Mouse (Mus musculus) liver, embryonic 16.5 days (tissue): Measurements from ENCODE around the gene Rcan3. TPM values are rescaled to one million over a fixed set of nuclear protein-coding genes. Genes with fewer than 3 reads are reported as not detected.
A peak's percentile ranks its signal among the peaks of the same experiment; 100 is the strongest.

ENCODE experiments used
- ATAC-seq: fragments of 200-750 bp; cut with Nextera tagmentation; 2 replicates; pipeline ENCODE4 v1.8.0; 2017; ENCODE audit warnings: low read depth, mild to moderate bottlenecking, moderate number of reproducible peaks, moderate library complexity
- H3K27ac ChIP-seq: fragments of 300-500 bp; sonication (generic); 2 replicates; pipeline ENCODE4 v1.5.1; 2014; ENCODE audit warnings: mild to moderate bottlenecking, low read length
- H3K27me3 ChIP-seq: fragments of 300-500 bp; sonication (generic); 2 replicates; pipeline ENCODE4 v1.6.1; 2014; ENCODE audit warnings: low read depth, low read length, mixed read lengths; ENCODE audit not compliant: control insufficient read depth, insufficient read depth
- H3K36me3 ChIP-seq: fragments of 300-500 bp; sonication (generic); 2 replicates; pipeline ENCODE4 v1.6.1; 2014; ENCODE audit warnings: mild to moderate bottlenecking; ENCODE audit not compliant: control insufficient read depth, insufficient read depth
- H3K4me1 ChIP-seq: fragments of 300-500 bp; sonication (generic); 2 replicates; pipeline ENCODE4 v1.6.1; 2014; ENCODE audit warnings: low read depth, low read length, mixed read lengths; ENCODE audit not compliant: control insufficient read depth
- H3K4me2 ChIP-seq: fragments of 300-500 bp; sonication (generic); 2 replicates; pipeline ENCODE4 v1.6.1; 2014; ENCODE audit warnings: low read depth, low read length, mixed read lengths
- H3K4me3 ChIP-seq: fragments of 300-500 bp; sonication (generic); 2 replicates; pipeline ENCODE4 v1.5.1; 2014; ENCODE audit warnings: low read depth, mild to moderate bottlenecking, low read length
- H3K9ac ChIP-seq: fragments of 300-500 bp; sonication (generic); 2 replicates; pipeline ENCODE4 v1.6.1; 2014; ENCODE audit warnings: low read depth, low read length
- H3K9me3 ChIP-seq: fragments of 300-500 bp; sonication (generic); replicated peaks from 2 replicates; pipeline ENCODE4 v1.6.1; 2016; ENCODE audit warnings: low read length; ENCODE audit not compliant: control insufficient read depth
- WGBS: fragments of 180-500 bp; shearing (Covaris S2); extraction: QIAGEN DNeasy Blood & Tissue Kit; methylation state at CpG from one replicate; pipeline ENCODE4 v1.1.7; 2014; ENCODE audit not compliant: insufficient replicate concordance; 5-methylcytosine and 5-hydroxymethylcytosine counted together
- polyA plus RNA-seq: library from polyadenylated mRNA; unstranded; fragments of >200 nt; fragmentation: Nextera tagmentation; extraction: Ambion mirVana; gene quantifications from 2 replicates; pipeline ENCODE4 v1.2.1, GENCODE M21; 2015

Rcan3 gene
- polyA plus RNA-seq, 1 experiment from 2014 or later: 3.5 TPM

DNA sequence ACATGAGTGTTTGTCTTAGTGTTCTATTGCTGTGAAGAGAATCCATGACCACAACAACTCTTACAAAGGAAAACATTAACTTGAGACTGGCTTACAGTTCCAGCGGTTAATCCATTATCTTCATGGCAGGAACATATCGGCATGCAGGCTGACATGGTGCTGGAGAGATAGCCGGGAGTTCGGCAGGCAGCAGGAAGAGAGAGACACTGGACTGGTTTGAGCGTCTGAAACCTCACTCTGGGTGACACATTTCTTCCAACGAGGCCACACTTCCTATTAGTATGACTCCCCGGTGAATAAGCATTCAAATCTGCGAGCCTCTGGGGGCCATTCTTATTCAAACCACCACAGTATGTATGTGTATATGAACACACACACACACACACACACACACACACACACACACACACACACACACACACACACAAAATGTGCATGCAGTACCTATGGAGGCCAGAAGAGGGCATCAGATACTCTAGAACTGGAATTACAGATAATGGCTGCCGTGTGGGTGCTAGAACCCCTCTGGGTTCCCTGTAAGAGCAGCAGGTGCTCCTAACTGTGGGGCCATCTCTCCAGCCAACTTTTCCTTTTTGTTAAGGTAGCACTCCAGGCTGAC, 6.4 kb upstream of the Rcan3 start:
- ATAC-seq: peak; percentile 79
- peaks cover 21% of the 10 kb centered on the region for H3K4me1 ChIP-seq
- no peaks in the 10 kb centered on the region for H3K9me3 ChIP-seq
- H3K4me3 ChIP-seq: no peak overlapping the region
- H3K9ac ChIP-seq: 0 out of 2 replicates have a peak overlapping the region, but pooled peaks have one; percentile 11
- peak overlapping the region; percentile 94 for H3K27ac ChIP-seq
- 7% methylated on average over 9 of the region's 9 CpGs for WGBS
- H3K36me3 ChIP-seq: no peaks in the 10 kb centered on the region
- peak overlapping the region; percentile 65; the same call in 1 of the 2 replicates for H3K4me2 ChIP-seq
- H3K27me3 ChIP-seq: no peaks in the 10 kb centered on the region

DNA sequence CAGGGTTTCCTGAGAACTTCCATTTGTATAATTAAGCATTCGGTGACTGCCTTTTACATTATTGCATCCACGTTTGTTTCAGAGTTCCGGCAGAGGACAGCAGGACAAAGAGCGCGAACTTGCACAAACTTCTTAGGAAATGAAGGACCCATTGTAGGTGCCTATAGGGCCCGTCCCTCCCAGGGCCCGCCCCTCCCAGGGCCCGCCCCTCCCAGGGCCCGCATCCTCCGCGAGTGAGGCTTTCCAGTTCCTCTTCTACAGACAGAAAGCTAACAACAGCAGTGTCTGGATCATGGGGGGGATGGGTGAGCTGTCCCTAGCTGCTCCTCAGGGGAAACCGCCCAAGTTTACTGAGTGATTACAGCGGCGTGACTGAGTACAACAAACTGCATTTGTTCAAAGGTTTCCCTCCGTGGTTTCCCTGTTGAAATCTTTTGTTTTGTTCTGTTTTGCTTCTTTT, 5.6 kb upstream of the Rcan3 start:
- H3K4me3 ChIP-seq: peak overlapping the region; percentile 34
- peak overlapping the region; percentile 50 for H3K9ac ChIP-seq
- peaks cover 27% of the 10 kb centered on the region for H3K4me1 ChIP-seq

DNA sequence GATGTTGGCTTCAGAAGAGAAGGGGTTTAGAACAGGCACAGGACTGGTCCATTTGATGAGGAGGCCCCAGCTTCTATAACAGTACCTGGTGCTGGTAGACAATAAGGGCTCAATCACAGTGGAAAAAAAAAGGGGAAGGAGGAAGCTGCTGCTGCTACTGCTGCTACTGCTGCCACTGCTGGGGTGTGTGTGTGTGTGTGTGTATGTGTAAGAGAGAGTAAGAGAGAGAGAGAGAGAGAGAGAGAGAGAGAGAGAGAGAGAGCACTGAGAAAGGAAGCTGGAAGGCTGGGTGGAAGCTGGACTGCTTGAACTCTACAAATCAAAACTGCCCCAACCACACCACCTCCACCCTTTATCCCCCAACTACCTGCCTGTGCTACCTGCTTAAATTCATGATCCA, 4.3 kb upstream of the Rcan3 start:
- peaks cover 37% of the 10 kb centered on the region for H3K4me1 ChIP-seq
- H3K36me3 ChIP-seq: no peaks in the 10 kb centered on the region
- ATAC-seq: no peak
- H3K4me2 ChIP-seq: no peak overlapping the region
- H3K9me3 ChIP-seq: no peaks in the 10 kb centered on the region
- no peak overlapping the region for H3K9ac ChIP-seq
- H3K4me3 ChIP-seq: no peak overlapping the region
- no peak overlapping the region; the same call in 1 of the 2 replicates for H3K27ac ChIP-seq
- no peaks in the 10 kb centered on the region for H3K27me3 ChIP-seq

More for the DNA sequence above, 5.6 kb upstream of the Rcan3 start:
- H3K9me3 ChIP-seq: no peaks in the 10 kb centered on the region
- peak overlapping the region; percentile 65 for H3K4me2 ChIP-seq
- H3K27ac ChIP-seq: peak overlapping the region; percentile 94
- no peaks in the 10 kb centered on the region for H3K27me3 ChIP-seq
- no peaks in the 10 kb centered on the region for H3K36me3 ChIP-seq
- WGBS: under 1% methylated on average over 15 of the region's 15 CpGs
- ATAC-seq: peak; percentile 96

DNA sequence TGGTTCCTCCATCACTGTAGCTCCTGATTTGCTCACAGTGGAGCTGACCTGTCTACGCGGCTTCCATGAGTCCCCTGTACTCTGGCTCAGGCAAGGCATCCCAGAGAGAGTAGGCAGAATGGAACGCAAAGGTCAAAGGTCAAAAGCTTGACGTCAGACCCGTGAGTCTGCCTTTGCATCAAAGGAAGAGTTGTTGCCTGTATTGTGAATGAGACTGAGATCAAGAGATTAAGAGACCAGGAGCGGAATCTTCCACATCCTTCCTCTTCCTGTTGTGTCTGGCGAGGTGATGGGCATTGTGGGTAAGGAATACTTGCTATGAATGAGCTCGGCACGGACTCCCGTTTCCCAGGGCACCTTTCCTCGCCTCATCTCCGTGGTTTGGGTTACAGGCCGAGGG, 2.6 kb upstream of the Rcan3 start:
- Histone ChIP-seq H3K9ac (no peak overlapping the region), H3K27me3 (no peaks in the 10 kb centered on the region), H3K36me3 (no peaks in the 10 kb centered on the region), H3K27ac (no peak overlapping the region), H3K4me2 (no peak overlapping the region), H3K9me3 (no peaks in the 10 kb centered on the region), H3K4me1 (peaks cover 37% of the 10 kb centered on the region), H3K4me3 (no peak overlapping the region)
- 28% methylated on average over 13 of the region's 13 CpGs for WGBS
- no peak for ATAC-seq

DNA sequence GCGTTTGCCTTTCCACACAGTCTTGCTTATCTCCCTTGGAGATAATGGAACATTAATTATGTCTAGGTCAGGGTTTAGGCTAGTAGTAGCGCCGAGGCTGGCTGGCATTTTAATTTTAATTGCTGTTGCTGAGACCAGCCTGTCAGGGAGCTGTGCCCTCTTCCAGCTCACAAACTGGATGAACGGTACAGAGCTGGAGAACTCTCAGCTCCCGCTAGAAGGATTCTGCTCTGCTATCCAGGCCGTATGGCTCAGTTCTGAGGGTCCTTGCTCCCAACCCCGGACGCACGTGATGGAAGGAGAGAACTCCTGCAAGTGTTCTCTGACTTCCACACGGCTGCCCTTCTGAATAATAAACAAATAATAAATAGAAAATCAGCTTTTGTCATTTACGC, 739 bp upstream of the Rcan3 start:
- ATAC-seq: no peak
- H3K36me3 ChIP-seq: no peaks in the 10 kb centered on the region
- H3K9me3 ChIP-seq: no peaks in the 10 kb centered on the region
- no peaks in the 10 kb centered on the region for H3K27me3 ChIP-seq
- H3K4me1 ChIP-seq: peaks cover 29% of the 10 kb centered on the region
- H3K4me3 ChIP-seq: peak overlapping the region; percentile 77
- WGBS: 34% methylated on average over 11 of the region's 11 CpGs
- H3K27ac ChIP-seq: peak overlapping the region; percentile 85
- peak overlapping the region; percentile 90 for H3K4me2 ChIP-seq
- H3K9ac ChIP-seq: peak overlapping the region; percentile 79

DNA sequence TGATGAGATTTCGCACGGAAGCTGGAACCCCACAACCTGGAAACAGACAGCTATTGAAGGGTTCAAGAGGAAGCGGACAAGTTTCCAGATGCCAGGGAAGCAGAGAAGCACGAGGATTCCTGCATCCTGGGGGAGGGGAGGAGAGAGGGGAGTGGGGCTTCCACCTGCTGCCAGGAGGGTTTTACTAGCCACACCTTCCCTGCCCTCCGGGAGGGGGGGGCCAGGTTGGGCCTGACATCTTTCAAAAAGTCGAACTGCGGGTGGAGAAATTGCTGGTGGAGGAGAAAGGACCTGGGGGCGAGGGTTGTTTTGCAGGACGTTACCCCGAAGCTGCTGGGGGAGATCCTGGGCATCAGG, 589 bp downstream of the Rcan3 start:
- H3K4me3 ChIP-seq: peak overlapping the region; percentile 77
- WGBS: 20% methylated on average over 10 of the region's 10 CpGs
- peak overlapping the region; percentile 88 for H3K9ac ChIP-seq
- peak overlapping the region; percentile 90 for H3K4me2 ChIP-seq
- peak overlapping the region; percentile 65; the same call in 1 of the 2 replicates for H3K27ac ChIP-seq
- no peak for ATAC-seq
- peaks cover 24% of the 10 kb centered on the region for H3K4me1 ChIP-seq
- no peaks in the 10 kb centered on the region for H3K9me3 ChIP-seq
- no peaks in the 10 kb centered on the region for H3K36me3 ChIP-seq
- H3K27me3 ChIP-seq: no peaks in the 10 kb centered on the region

DNA sequence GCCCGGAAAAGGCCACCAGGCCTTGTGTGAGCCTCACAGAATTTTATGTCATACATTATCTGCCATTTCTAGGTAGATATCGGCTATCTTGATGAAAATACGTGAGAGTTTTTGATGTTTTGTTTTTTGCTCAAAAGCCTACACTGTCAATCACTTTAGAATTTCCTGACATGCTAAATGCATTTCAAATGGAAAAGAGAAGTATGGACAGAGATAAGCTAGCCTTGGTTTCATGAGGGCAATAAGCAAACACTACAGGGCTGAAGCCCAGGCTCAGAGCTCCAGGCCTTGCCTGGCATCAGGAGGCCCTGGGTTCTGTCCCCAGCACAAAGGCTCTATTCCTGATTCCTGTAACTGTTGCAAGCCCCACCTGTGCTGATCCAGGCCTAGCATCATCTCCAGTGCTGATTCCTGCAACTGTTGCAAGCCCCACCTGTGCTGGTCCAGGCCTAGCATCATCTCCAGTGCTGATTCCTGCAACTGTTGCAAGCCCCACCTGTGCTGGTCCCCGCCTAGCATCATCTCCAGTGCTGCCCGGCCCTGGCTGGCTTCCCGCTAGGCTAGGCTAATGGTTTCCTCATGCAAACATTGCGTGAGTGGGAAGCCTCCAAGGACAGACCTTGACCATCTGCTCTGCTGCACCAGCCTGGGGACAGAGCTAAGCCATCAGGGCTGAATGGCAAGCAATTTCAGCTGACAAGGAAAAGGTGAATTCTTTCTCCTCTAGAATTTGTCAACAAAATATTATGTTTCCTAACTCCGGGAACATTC, 3.5 kb downstream of the Rcan3 start:
- no peak for ATAC-seq
- Histone ChIP-seq H3K9me3 (no peaks in the 10 kb centered on the region), H3K36me3 (no peaks in the 10 kb centered on the region), H3K27ac (no peak overlapping the region), H3K4me1 (peaks cover 16% of the 10 kb centered on the region), H3K4me3 (no peak overlapping the region), H3K4me2 (no peak overlapping the region), H3K27me3 (no peaks in the 10 kb centered on the region), H3K9ac (no peak overlapping the region)
- 66% methylated on average over 8 of the region's 8 CpGs for WGBS

DNA sequence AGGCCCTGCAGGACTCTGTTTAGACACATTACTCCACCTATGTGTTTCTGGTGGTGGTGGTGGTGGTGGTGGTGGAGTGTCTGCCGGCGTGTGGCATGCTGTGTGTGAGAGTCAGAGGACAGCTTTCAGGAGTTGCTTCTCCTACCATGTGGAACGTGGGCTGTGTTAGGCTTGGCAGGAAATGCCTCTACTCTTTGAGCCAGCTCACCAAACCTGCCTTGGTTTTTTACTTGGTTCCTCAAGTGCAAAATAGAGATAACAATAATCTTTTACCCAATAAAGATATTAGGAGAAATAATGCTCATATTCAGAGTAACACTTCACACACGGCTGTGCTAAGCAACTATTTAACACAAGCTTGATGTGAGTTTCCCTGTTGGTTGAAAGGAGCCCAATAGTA, 4.3 kb downstream of the Rcan3 start:
- no peak overlapping the region for H3K9ac ChIP-seq
- peaks cover 12% of the 10 kb centered on the region for H3K4me1 ChIP-seq
- no peak for ATAC-seq
- H3K27ac ChIP-seq: no peak overlapping the region
- no peak overlapping the region for H3K4me2 ChIP-seq
- H3K9me3 ChIP-seq: no peaks in the 10 kb centered on the region
- 39% methylated on average over 4 of the region's 4 CpGs for WGBS
- H3K36me3 ChIP-seq: no peaks in the 10 kb centered on the region
- no peak overlapping the region for H3K4me3 ChIP-seq
- no peaks in the 10 kb centered on the region for H3K27me3 ChIP-seq

DNA sequence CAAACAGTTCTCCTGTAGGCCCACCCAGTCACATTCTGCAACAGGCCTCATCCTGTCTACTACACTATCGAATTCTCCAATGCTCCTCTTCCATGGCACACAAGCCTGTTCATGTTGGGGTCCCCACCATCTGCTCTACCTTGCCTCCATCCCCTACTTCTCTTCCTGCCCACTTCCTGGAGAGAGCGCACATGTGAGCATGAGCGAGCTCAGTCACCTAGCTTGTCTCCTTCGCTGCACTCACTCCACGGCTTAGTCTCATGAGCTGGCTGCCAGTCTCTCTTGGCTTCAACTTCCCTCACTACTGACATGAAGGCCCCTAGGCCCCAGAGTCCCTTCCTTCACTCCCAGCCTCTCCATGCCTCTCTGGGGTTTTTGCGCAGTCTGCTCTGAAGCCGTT, 7.1 kb downstream of the Rcan3 start:
- 78% methylated on average over 7 of the region's 7 CpGs for WGBS
- H3K9ac ChIP-seq: no peak overlapping the region
- no peak overlapping the region for H3K4me3 ChIP-seq
- H3K4me1 ChIP-seq: no peaks in the 10 kb centered on the region; the same call in 1 of the 2 replicates
- no peak for ATAC-seq
- H3K36me3 ChIP-seq: no peaks in the 10 kb centered on the region
- no peak overlapping the region for H3K4me2 ChIP-seq
- no peaks in the 10 kb centered on the region for H3K27me3 ChIP-seq
- H3K9me3 ChIP-seq: no peaks in the 10 kb centered on the region
- no peak overlapping the region for H3K27ac ChIP-seq
